Mouse (Mus musculus) midbrain, embryonic 12.5 days (tissue): Measurements from ENCODE around the gene Clns1a. TPM values are rescaled to one million over a fixed set of nuclear protein-coding genes. Genes with fewer than 3 reads are reported as not detected.
A peak's percentile ranks its signal among the peaks of the same experiment; 100 is the strongest.

Experiments
- ATAC-seq: fragments of 200-750 bp; cut with Nextera tagmentation; 2 replicates; pipeline ENCODE4 v1.8.0; 2017; ENCODE audit warnings: low read depth, moderate TSS enrichment, moderate library complexity; ENCODE audit not compliant: low FRiP score
- H3K27ac ChIP-seq: fragments of 300-500 bp; sonication (generic); replicated peaks from 2 replicates; pipeline ENCODE4 v1.5.1; 2016; ENCODE audit warnings: mild to moderate bottlenecking
- H3K27me3 ChIP-seq: fragments of 300-500 bp; sonication (generic); 2 replicates; pipeline ENCODE4 v1.6.1; 2016; ENCODE audit warnings: mild to moderate bottlenecking
- H3K36me3 ChIP-seq: fragments of 300-500 bp; sonication (generic); 2 replicates; pipeline ENCODE4 v1.6.1; 2016
- H3K4me1 ChIP-seq: fragments of 300-500 bp; sonication (generic); 2 replicates; pipeline ENCODE4 v1.6.1; 2016
- H3K4me2 ChIP-seq: fragments of 300-500 bp; sonication (generic); replicated peaks from 2 replicates; pipeline ENCODE4 v1.6.1; 2016; ENCODE audit warnings: mild to moderate bottlenecking, moderate library complexity
- H3K4me3 ChIP-seq: fragments of 300-500 bp; sonication (generic); 2 replicates; pipeline ENCODE4 v1.5.1; 2016; ENCODE audit warnings: mild to moderate bottlenecking
- H3K9ac ChIP-seq: fragments of 300-500 bp; sonication (generic); replicated peaks from 2 replicates; pipeline ENCODE4 v1.6.1; 2016; ENCODE audit warnings: mild to moderate bottlenecking, moderate library complexity
- H3K9me3 ChIP-seq: fragments of 300-500 bp; sonication (generic); 2 replicates; pipeline ENCODE4 v1.6.1; 2016; ENCODE audit warnings: mild to moderate bottlenecking
- WGBS: fragments of 180-500 bp; shearing (Covaris S2); methylation state at CpG from one replicate; pipeline ENCODE4 v1.1.7; 2016; 5-methylcytosine and 5-hydroxymethylcytosine counted together
- polyA plus RNA-seq: library from polyadenylated mRNA; unstranded; fragments of >200 nt; fragmentation: Nextera tagmentation; extraction: Ambion mirVana; gene quantifications from 2 replicates; pipeline ENCODE4 v1.2.1, GENCODE M21; 2016

Clns1a gene
- 195 and 202 TPM in 2 replicates for polyA plus RNA-seq

- H3K4me2 ChIP-seq, result peak within 1 kb of the TSS; percentile 88
- peak within 1 kb of the TSS; percentile 89 for H3K9ac ChIP-seq
- peak; percentile 99 for ATAC-seq
- peak within 1 kb of the TSS; percentile 77 for H3K27ac ChIP-seq
- WGBS, result 0% methylated on average over 63 of the region's 63 CpGs
- H3K4me1 ChIP-seq, result peaks cover 15% of the 10 kb centered on the region
- peak within 1 kb of the TSS; percentile 95 for H3K4me3 ChIP-seq
- no peaks in the 10 kb centered on the region for H3K27me3 ChIP-seq
- H3K36me3 ChIP-seq, result peaks cover 20% of the 10 kb centered on the region; the same call in 1 of the 2 replicates
- H3K9me3 ChIP-seq, result no peaks in the 10 kb centered on the region
These were observed at the start of gene Clns1a for GRCm38 (mm10) chr7:97696506-97697254. Gene Clns1a (plus strand): TSS chr7:97696634.

GRCm38 (mm10) chr7:97647656-97648055 lies 48.8 kb upstream of the Clns1a start:
- H3K4me3 ChIP-seq, result no peak overlapping the region
- H3K36me3 ChIP-seq, result peaks cover 4% of the 10 kb centered on the region; the same call in 1 of the 2 replicates
- no peak for ATAC-seq
- no peaks in the 10 kb centered on the region for H3K9me3 ChIP-seq
- 94% methylated on average over 5 of the region's 5 CpGs for WGBS
- H3K27ac ChIP-seq, result no peak overlapping the region
- H3K9ac ChIP-seq, result no peak overlapping the region
- 0 out of 2 replicates have a peak, but pooled peaks cover under 1% of the 10 kb centered on the region for H3K4me1 ChIP-seq
- H3K27me3 ChIP-seq, result no peaks in the 10 kb centered on the region
- H3K4me2 ChIP-seq, result no peak overlapping the region

- Histone ChIP-seq H3K4me2 (no peak overlapping the region), H3K4me1 (no peaks in the 10 kb centered on the region), H3K36me3 (peaks cover 20% of the 10 kb centered on the region), H3K9ac (no peak overlapping the region), H3K4me3 (no peak overlapping the region), H3K9me3 (no peaks in the 10 kb centered on the region), H3K27ac (no peak overlapping the region), H3K27me3 (no peaks in the 10 kb centered on the region)
- ATAC-seq, result no peak
- WGBS, result 96% methylated on average over 4 of the region's 4 CpGs
These were observed 45.7 kb upstream of the Clns1a start for GRCm38 (mm10) chr7:97650729-97651128.

GRCm38 (mm10) chr7:97656144-97656543 lies 40.3 kb upstream of the Clns1a start:
- WGBS, result 91% methylated on average over 6 of the region's 6 CpGs
- Histone ChIP-seq H3K4me2 (no peak overlapping the region), H3K9me3 (no peaks in the 10 kb centered on the region), H3K9ac (no peak overlapping the region), H3K27me3 (no peaks in the 10 kb centered on the region), H3K27ac (no peak overlapping the region), H3K4me3 (no peak overlapping the region), H3K4me1 (no peaks in the 10 kb centered on the region), H3K36me3 (peaks cover 26% of the 10 kb centered on the region)
- no peak for ATAC-seq

GRCm38 (mm10) chr7:97661634-97662033 lies 34.8 kb upstream of the Clns1a start:
- Histone ChIP-seq H3K4me2 (no peak overlapping the region), H3K9me3 (no peaks in the 10 kb centered on the region), H3K9ac (no peak overlapping the region), H3K36me3 (peaks cover 47% of the 10 kb centered on the region), H3K27me3 (no peaks in the 10 kb centered on the region), H3K4me3 (no peak overlapping the region), H3K27ac (no peak overlapping the region), H3K4me1 (no peaks in the 10 kb centered on the region)
- no peak for ATAC-seq
- 92% methylated on average over 4 of the region's 4 CpGs for WGBS

- Histone ChIP-seq H3K36me3 (peaks cover 61% of the 10 kb centered on the region), H3K4me3 (no peak overlapping the region), H3K27ac (no peak overlapping the region), H3K9me3 (no peaks in the 10 kb centered on the region), H3K27me3 (no peaks in the 10 kb centered on the region), H3K4me2 (no peak overlapping the region), H3K9ac (no peak overlapping the region), H3K4me1 (no peaks in the 10 kb centered on the region)
- no peak for ATAC-seq
- 29% methylated on average over 1 of the region's 1 CpGs for WGBS
These were observed 17.2 kb upstream of the Clns1a start for GRCm38 (mm10) chr7:97679239-97679638.

- Histone ChIP-seq H3K4me1 (no peaks in the 10 kb centered on the region), H3K4me2 (no peak overlapping the region), H3K9me3 (no peaks in the 10 kb centered on the region), H3K9ac (no peak overlapping the region), H3K27me3 (no peaks in the 10 kb centered on the region), H3K27ac (no peak overlapping the region), H3K4me3 (no peak overlapping the region), H3K36me3 (peaks cover 39% of the 10 kb centered on the region)
- 95% methylated on average over 2 of the region's 2 CpGs for WGBS
- no peak for ATAC-seq
These were observed 8.6 kb upstream of the Clns1a start for GRCm38 (mm10) chr7:97687831-97688230.

- ATAC-seq, result no peak
- WGBS, result 100% methylated on average over 1 of the region's 1 CpGs
- Histone ChIP-seq H3K9me3 (no peaks in the 10 kb centered on the region), H3K27ac (no peak overlapping the region), H3K27me3 (no peaks in the 10 kb centered on the region), H3K9ac (no peak overlapping the region), H3K36me3 (peaks cover 20% of the 10 kb centered on the region; the same call in 1 of the 2 replicates), H3K4me2 (peak overlapping the region; percentile 88; the same call in 1 of the 2 replicates), H3K4me1 (peaks cover 15% of the 10 kb centered on the region), H3K4me3 (no peak overlapping the region)
These were observed 993 bp upstream of the Clns1a start for GRCm38 (mm10) chr7:97695441-97695840.

GRCm38 (mm10) chr7:97696133-97696505 lies 315 bp upstream of the Clns1a start:
- Histone ChIP-seq H3K4me2 (peak overlapping the region; percentile 88), H3K9me3 (no peaks in the 10 kb centered on the region), H3K27me3 (no peaks in the 10 kb centered on the region), H3K9ac (peak overlapping the region; percentile 89), H3K4me1 (peaks cover 15% of the 10 kb centered on the region), H3K36me3 (peaks cover 20% of the 10 kb centered on the region; the same call in 1 of the 2 replicates), H3K4me3 (peak overlapping the region; percentile 95), H3K27ac (peak overlapping the region; percentile 77)
- peak; percentile 71; the same call in 1 of the 2 replicates for ATAC-seq
- WGBS, result 34% methylated on average over 19 of the region's 19 CpGs

- no peak overlapping the region for H3K9ac ChIP-seq
- peaks cover 15% of the 10 kb centered on the region for H3K4me1 ChIP-seq
- no peaks in the 10 kb centered on the region for H3K27me3 ChIP-seq
- WGBS, result 93% methylated on average over 4 of the region's 4 CpGs
- H3K27ac ChIP-seq, result no peak overlapping the region
- no peak overlapping the region for H3K4me3 ChIP-seq
- H3K9me3 ChIP-seq, result no peaks in the 10 kb centered on the region
- ATAC-seq, result no peak
- H3K4me2 ChIP-seq, result no peak overlapping the region
- peaks cover 20% of the 10 kb centered on the region; the same call in 1 of the 2 replicates for H3K36me3 ChIP-seq
These were observed 3.7 kb downstream of the Clns1a start for GRCm38 (mm10) chr7:97700173-97700572.

GRCm38 (mm10) chr7:97701106-97701505 lies 4.7 kb downstream of the Clns1a start:
- Histone ChIP-seq H3K4me2 (no peak overlapping the region), H3K4me1 (peaks cover 11% of the 10 kb centered on the region), H3K9ac (no peak overlapping the region), H3K36me3 (peaks cover 20% of the 10 kb centered on the region; the same call in 1 of the 2 replicates), H3K9me3 (no peaks in the 10 kb centered on the region), H3K27ac (no peak overlapping the region), H3K27me3 (no peaks in the 10 kb centered on the region), H3K4me3 (no peak overlapping the region)
- no peak for ATAC-seq
- WGBS, result 90% methylated on average over 6 of the region's 6 CpGs

- Histone ChIP-seq H3K36me3 (peaks cover 10% of the 10 kb centered on the region), H3K4me1 (no peaks in the 10 kb centered on the region), H3K4me3 (no peak overlapping the region), H3K9me3 (no peaks in the 10 kb centered on the region), H3K27me3 (no peaks in the 10 kb centered on the region), H3K9ac (no peak overlapping the region), H3K4me2 (no peak overlapping the region), H3K27ac (no peak overlapping the region)
- WGBS, result 92% methylated on average over 4 of the region's 4 CpGs
- no peak for ATAC-seq
These were observed 10.7 kb downstream of the Clns1a start for GRCm38 (mm10) chr7:97707123-97707522.
